Mouse (Mus musculus) c-Kit-positive CD71-positive TER-119-positive erythroid progenitor cells, embryonic 14.5 days (primary cell): Measurements from ENCODE around the gene Hoxa7.

Source experiments
- DNase-seq: peaks from one replicate; pipeline ENCODE4 v3.0.0-alpha.2; 2013; ENCODE audit warnings: low spot score

Gene Hoxa7

DNA sequence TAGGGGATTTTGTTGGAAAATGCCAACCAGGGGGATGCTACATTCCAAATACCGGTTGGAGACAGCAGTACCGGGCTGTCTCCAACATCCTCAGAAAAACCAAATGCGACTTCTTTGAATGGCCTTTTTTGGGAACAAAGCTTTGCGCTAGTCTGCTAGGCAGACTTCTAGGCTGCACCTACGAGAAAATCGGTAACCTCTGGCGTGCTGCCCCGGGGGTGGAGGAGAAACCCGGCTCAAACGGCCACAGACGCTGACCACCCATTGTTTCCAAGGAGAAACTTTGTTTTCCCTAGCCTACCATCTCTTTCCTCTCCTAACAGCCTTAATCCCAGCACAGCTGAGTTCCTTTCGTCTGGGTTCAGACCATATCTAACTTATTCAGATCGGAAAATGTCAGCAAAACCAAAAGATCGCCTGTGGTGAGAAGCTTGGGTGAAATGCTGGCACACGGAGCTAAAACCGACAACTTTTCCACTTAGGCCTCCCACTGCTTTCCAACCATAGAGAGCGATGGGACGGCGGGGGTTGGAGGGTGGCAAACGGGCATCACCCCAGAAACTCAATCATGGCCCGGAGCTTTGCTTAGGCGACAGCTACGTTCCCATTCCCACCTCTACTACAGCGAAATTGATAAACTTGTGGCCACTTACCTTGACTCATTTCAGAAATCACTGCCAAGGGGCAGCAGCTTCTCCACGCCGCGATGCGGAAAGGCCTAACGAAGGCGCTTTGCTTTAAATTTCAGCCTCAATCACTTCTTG, 18.2 kb upstream of the Hoxa7 start:
- no peak for DNase-seq

DNA sequence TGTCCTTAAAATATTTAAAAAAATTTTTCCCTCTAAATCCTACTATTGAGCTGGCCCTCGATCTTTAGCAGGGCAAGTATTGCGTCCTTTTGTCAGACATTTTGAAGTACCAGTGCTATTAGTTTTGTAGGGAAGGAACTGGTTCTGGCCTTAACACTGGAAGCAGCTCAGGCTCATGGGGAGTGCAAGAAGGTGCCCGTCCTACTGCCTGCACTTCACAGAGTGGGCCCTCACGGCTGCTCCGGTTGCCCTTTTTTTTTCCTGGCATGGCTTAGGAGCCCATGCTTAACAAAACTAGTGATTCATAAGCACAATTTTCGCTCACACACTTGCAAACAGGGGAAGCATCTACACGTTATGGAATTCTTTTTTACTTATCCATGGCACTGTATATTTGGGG, 17.3 kb upstream of the Hoxa7 start:
- no peak for DNase-seq

DNA sequence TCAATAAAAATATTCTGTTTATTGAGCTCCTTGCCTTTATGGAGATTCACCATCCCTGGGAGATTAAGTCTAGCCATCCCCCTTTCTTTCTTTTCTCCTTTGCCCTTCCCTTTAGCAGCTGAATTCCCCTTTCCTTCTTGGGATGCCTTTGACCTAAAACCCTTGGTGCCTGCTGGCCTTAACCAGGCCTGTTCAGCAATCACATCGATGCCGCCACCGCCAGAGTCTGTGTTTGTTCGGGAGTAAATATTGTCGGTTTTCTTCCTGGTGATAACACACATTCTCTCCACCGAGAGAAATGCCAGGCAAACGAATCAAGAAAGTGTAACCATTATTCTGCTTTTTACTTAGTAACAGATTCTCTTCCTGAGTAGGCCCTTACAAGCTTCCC, 16.5 kb upstream of the Hoxa7 start:
- no peak for DNase-seq

DNA sequence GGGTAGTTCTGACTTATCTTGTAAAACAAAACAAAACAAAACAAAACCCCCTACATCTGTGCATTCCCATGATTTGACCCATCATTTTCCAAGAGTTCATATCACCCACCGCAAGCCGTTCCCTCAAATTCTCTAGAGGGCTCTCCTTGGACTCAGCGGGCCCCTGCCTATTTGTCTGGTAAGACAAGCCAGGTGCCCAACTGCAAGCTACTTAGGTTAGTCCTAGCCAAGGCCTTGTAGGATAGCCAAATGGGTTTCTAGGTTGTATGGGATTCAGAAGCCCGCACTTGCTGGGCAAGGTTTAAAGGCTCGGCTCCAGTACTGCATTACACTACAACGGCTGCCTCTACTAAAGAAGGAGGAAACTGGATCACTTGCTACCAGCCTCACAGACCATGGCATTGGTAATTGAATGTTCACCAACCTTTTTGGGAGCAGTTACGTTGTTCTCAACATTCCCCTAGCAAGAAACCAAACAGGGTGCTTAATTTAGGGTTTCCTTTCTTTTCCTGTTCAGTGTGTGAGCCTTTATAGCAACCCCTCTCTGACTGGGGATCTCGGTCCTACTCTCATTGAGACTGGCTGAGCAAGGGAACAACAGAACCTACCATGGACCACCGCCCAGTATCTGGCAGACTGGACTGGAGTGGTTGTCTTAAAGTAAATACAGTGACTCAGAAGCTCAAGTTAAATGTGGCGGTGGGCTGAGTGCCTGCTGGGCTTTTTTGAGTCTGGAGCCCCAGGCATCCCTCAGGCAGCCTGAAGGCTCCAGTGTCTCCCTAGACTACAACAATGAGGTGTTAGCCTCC, 15.9 kb upstream of the Hoxa7 start:
- DNase-seq, result no peak

DNA sequence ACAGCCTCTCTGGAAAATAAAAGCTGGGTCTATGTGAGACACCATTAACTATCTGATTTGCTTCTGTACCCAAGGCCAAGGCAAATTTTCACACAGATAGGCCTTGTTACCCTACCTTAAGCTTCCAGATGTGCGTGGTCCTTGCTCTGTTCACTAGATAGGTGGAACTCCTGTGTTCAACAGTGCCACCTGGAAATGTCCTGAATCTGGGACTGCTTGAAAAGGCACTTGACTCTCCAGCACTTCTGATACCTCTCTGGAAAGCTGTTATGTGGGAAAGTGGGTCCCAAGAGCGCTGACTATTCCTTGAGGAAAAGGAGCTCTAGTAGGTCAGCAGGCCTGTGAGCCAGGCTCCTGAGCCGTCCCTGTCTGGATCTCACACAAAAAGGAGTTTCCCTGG, 15.2 kb upstream of the Hoxa7 start:
- no peak for DNase-seq

DNA sequence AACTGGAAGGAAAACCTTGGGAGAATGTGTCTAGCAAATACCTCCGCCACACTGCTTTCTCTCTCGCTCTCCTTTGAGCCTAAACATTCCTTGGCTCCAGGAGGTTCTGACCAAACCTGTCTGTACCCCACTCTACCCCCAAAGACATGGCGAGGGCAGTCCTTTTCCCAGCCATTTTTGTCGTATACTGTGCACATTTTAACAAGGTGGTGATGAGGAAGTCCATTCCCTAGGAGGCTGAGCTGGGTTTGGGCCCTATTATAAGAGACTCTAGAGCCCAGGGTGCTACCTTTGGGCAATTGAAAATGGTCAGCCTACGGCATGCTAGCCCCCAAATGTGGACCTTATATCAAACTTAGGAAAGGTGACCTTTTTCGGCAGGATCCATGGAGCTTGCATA, 14.2 kb upstream of the Hoxa7 start:
- no peak for DNase-seq

DNA sequence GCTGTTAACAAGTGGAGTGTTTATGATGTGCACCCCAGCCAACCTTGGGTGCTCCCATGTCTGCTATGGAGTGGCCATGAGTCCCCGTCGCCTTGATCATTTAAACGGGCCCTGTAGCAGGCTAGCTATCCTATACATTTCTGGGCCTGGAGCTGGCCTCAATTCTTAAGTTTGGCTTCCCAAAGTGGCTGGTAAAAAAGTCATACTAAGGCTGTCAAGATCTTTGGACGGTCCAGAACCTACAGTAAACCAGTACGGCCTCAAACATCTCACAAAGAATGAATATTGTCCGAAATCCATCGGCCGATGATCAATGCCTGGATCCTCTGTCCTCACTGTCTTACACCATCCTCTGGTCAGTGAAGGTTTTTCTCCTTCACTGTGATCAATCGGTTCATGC, 13.6 kb upstream of the Hoxa7 start:
- no peak for DNase-seq

DNA sequence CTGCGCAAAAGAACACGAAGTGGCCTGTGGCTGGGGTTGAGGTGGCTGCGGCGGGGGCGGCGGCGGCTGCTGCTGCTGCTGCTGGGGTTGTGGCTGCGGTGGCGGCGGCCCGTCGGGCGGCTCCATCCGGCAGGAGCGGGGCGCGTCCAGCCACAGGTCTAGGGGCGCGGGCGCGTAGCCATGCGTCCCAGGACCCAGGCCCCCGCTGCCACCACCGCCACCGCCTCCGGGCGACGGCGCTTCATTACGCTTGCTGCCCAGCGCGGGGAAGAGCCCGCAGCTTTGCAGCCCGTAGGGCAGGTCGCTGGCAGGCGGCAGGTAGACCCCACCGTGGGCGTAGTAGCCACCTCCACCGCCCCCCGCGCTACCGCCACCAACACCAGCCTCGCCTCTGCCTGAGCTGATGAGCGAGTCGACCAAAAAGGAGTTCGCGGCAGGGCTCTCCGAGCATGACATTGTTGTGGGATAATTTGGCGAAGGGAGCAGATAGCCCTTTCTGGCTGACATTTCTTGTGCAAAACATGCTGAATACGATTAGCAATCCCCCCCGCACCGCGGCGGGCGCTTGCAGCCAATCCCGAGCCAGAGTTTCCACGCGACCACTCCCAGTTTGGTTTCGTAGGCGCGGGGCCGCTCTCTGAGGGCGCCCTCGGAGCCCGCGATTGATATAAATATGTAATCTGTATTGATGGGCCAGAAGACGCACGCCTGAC, 12.9 kb upstream of the Hoxa7 start:
- no peak for DNase-seq

DNA sequence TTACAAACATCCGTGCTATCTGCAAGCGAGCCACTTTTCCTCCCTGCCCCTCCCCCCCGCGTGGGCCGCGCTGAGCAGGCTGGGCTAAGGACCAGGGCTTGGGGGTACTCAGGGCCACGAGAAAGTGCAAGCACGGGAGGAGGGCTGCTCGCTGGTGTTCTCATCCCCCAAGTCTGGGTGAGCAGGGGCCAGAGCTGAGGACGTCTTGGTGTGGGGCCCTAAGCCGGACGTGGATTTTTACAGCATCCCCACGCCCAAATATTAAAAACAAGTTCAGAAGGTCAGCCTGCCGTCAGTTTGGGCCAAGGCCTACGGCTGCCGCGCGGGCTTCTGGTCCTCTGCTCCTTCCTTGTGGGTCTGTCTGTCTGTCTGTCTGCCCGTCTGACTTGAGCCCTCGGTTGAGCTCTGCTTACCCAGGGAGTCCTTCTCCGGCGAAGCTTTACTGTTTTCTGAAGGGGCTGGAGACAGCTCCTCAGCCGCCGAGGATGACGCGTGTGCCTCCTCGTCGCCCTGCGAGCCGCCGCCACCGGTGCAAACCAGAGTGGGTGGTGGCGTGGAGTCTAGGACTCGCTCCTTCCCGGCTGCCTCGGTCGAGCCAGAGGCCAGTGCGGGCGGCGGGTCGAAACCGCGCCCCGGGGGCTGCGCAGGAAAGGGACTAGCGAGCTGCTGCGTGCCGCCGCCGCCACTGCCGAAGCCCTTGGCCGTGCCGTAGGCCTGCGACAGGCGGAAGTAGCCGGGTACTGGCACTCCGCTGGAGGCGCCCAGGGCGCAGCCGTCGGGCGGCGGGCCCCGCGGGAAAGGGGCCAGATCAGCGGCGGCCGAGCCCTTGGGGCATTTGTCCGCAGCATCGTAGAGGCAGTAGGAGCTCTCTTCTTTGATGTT, 12.1 kb upstream of the Hoxa7 start:
- no peak for DNase-seq

DNA sequence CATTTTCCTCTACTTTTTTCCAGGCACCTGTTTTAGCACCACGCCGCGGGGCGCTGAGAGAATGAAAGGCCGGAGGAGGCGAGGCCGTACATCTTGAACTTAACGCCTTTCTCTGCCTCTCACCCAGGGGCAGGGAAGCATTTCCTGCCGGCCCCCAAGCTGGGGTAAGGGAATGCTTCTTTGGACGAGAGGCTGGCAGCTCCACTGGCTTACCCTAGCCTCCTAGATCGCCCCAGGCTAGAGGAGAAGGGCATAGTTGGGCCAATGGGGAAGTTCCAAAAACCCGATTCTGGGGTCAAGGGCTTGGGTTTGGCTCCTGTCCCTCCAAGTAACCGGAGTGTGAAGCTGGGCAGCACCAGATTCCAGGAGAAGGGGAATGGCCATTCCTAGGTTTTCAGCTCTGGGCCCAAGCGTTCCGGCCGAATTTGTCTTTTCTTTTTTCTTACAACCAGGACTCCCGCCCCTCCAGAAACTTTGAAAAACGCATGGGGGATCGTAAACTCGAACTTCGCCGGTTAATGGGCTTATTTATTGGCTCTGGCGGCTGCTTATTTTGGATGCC, 11.4 kb upstream of the Hoxa7 start:
- DNase-seq, result no peak

DNA sequence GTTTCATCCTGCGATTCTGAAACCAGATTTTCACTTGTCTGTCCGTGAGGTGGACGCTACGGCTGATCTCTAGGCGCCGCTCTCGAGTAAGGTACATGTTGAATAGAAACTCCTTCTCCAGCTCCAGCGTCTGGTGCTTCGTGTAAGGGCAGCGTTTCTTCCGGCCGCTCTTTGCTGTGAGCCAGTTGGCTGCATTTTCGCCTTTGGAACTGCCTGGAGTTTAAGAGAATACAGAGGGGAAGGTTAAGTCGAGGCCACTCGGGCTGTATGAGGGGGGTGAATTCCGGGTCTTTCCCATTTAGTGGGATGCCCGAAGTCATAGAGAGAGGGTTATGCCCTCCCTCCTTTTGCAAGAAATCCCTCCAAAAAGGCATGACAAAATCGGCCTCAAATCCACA, 10.9 kb upstream of the Hoxa7 start:
- no peak for DNase-seq

DNA sequence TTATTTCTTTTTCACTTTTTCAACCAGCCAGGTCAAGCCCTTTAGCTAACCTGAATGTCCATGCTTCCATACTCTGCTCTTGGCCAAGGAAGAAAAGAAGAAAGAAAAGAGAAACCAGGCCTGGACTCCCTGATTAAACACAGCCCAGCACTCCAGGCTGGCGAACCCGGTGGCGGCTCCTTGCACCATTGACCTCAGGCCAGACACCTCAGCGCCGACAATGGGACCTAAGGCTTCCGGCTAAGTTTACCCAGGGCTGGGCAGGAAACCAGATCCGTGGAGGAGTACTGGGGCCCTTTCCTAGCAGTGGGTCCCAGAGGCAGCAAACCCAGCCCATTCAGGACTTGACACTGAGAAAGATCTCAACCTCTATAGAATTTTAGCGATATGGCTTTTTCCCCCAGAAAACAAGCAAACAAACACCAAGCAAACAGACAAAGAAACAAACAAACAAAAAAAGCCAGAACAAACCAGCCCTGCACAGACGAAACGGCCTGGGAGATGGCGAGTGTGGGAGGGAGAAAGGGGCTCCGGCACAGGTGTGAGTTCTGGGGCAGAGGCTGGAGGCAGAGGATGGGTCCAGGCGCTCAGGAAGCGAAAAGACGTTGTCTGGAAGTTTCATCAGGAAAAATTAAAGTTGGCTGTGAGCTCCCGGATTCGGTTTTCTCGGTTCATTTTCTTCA, 10.4 kb upstream of the Hoxa7 start:
- no peak for DNase-seq

DNA sequence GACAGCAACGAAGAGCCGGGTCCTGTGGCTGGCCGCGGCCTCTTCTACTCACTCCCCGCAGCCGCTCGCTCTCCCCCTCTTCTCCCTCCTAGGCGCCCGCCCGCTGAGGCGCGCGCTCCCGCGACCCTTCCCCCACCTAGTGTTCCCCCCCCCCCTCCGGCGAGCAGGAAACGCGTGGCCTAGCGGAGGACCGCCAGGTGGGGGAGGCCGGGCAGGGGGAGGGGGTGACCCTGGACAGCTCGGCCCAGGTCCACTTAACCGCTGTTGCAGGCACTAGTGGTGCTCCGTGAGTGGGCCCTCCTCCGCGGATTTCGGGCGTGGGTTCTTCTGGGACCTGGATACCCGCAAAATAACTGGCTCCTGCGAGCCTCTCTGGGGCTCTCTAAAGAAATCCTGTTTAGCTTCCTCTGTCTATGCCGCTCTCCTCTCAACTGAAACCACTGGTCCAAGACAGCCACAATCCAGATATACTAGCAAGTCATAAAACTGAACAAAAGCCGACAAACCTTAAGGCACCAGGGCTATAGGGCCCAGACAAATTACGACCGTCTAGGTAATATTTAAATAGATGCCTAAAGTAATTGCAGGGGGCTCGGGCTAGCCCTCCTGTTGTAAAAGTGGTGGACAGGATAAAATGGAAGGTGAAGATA, 9.0 kb upstream of the Hoxa7 start, which contains the start of gene Hoxa9:
TSS of gene Hoxa9 (minus strand) at position 574 of the 650 bp plus-strand sequence.
- no peak for DNase-seq

DNA sequence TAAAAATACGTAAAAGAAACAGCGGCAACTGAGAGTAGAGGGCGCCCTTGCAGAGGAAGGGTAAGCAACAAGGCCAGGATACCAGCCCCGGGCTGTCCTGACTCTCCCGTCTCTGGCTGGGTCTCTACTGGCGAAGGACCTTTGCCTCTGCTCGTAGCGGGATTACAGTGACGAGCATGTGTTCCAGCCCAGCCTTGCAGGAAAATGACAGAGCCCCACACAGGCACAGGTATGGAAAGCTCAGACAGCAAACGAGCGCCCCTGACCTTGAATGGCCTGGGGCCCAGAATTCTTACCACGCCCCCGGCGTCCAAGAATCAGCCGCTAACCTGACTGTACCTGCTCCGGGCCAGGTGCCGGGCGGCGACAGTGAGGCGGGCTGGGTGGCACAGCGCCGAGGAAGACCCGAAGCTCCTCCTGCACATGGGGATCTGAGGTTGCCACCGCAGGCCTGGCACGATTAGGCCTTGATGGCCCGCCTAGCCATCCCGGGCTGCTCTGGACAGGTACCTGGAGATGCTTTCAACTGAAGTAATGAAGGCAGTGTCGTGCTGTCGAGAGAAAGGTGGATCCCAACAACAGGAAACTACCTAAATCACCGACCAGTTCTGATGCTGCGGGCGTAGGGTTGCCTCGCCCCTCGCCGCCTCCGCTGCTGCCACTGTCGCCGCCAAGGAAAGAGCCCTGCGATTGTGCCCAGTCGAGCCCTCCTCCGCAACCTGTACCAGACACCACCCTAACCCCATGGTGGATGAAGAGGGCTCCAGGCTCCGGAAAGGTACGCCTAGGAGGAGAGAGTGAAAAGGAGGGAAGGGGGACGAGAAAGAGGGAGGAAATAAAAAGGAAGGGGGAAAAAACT, 8.1 kb upstream of the Hoxa7 start:
- DNase-seq, result no peak

DNA sequence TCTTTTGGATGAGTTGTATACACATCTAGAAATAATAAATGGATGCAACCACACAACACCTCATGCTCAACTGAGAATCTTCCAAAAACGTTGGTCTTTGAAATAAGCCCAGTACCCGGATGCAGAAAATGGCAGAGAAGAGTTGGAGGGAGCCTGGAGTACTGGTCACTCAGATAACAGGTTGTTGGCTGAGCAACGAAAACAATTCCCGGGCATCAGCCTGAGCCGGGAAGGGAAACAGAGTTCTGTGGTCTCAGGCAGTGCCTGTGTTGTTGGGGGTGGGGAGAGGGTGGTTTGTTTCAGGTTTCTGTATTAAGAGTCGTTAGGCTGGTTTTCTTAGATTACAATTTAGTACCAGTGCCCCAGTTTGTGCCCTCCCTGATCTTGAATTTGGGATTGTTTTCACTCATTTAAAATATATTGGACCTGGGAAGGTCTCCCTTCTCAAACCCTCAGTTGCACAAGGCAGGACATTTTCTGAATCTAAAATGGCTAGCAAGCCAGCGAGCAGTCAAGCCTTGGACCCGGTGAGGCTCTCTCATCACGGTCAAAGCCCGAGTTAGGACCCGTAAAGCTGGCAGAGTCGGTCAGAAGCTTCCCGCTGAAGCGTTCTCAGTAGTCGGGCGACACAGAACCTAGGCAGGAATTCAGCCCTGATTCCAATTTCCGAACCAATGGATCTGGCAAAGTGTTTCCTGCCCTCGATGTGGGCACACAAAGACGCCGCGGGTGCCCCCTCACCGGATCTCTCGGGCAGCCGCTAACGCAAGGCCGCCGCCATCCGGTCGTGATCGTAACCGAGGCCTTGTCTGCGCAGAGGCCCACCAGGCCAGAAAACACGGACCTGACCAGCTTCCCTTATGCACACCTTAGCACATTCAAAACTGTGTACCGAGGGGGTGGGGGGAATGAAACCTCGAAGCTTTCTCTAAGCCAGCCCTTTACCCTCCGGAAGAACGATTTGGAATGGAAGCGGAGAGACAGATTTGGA, 7.1 kb upstream of the Hoxa7 start:
- DNase-seq, result no peak

DNA sequence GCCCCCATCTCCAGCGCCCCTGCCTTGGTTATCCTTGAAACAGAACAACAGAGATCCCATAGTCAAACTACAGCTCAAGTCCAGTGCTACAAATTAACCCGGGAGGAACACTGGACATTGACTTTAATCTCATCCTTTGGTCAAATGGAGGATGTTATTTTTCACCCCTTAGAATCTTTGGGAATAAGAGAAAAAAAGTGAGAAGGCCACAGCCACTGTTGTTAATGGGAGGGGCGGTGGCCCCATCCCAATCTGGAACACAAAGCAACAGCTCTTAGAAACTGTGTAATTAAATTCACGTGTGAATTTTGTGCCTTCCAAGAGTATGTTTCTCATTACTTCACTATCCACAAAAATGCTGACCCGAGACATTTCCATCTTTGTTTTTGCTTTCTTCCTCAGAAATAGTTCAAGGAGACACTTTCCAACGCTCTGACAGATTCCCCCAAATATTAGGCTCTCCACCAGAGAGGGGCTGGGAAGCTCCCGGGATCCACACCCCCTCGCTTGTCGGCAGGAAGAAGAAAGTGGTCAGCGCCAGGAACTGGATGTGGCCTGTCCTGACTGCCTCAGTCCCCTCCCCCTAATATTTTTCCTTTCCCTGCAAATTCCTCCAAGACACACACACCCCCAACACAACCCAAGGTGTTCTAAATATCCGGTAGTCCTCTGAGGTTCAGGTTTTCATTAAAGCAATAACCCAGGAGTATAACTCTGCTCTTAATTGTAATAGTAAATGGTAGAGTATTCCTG, 6.0 kb upstream of the Hoxa7 start:
- DNase-seq, result no peak

DNA sequence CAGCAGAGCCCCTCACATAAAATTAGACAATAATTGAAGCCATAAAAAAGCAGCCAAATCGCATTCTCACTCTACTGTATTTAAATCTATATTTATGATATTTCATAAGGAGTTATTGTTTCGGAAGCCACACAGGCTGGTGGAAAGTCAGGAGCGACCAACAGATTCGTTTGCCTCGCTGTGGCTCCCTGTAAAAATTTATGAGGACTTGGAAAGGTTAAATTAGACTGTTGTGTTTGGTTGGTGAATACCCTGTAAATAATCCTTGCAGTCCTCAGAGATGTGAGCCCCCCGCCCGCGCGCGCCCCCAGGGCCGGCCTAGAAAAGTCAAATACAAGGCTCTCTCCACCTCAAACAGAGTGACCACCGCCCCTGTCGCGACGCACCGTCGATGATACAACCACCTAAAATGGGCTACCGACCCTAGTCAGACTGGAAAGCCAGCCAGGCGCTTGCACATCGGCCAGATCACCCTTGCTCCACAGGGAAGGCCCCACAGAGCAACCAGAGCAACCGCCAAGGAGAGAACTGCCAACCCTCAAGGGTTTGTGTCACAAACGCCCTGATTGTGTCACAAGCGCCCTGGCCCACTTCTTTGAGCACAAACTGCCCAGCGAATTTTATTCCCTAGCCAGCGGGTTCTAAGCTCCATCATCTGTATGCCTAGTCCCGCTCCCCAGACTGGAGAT, 5.1 kb upstream of the Hoxa7 start:
- no peak for DNase-seq
